In the genomic region with DNA sequence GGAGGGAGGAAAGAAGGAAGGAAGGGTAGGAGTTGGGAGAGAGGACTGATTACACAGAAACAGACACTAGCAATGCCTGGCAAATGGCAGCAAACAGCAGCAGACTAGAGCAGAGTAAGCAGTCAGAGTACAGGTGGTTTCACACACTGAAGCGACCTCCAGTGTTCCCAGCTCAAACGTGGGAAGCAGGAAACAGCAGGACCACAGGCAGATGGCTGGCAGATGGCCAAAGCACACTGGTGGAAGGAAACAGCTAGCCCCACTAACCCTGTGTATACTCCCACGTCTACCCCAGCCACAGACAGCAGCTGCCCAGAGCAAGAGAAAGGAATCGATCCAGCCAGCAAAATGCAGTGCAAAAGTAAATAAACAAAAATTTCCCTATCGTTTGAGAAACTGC, we compare ENCODE assay signal across 10 mouse cellular contexts. TPM values are rescaled to one million over a fixed set of nuclear protein-coding genes. Genes with fewer than 3 reads are reported as not detected.
A peak's percentile ranks its signal among the peaks of the same experiment; 100 is the strongest.
DNase-seq lines count a peak whose midpoint lies in the region; ATAC-seq and TF ChIP-seq lines count a peak whose summit lies in the region.
"Had no signal": no experiment of that assay in that cellular context is flagged by ENCODE, and none has a peak within 500 bp of the region (broad histone marks: within the 10 kb centered on the region; RNA-seq: fewer than 3 reads in every experiment).

No protein-coding gene starts in this region.

- peaks cover 17% of the 10 kb centered on the region for H3K4me1 ChIP-seq in forebrain, embryonic 13.5 days

- H3K27ac ChIP-seq in forebrain, embryonic 13.5 days, result peak overlapping the region; percentile 44
- peak overlapping the region; percentile 69 for H3K27ac ChIP-seq in layer of hippocampus, adult 2 months

- H3K9me3 ChIP-seq in forebrain, embryonic 13.5 days (replicated peaks), result no peaks in the 10 kb centered on the region
- H3K9me3 ChIP-seq: G1E had no signal

- no peak overlapping the region for H3K4me3 ChIP-seq in forebrain, embryonic 13.5 days
- H3K4me3 ChIP-seq in layer of hippocampus, adult 2 months, result no peak overlapping the region
- H3K4me3 ChIP-seq: erythroblast, embryonic 14.5 days had no signal

- no peaks in the 10 kb centered on the region for H3K27me3 ChIP-seq in forebrain, embryonic 13.5 days

- intact Hi-C loops in heart, postnatal 36 days (cut with DNase I), result no loop called here

- ATAC-seq in forebrain, embryonic 13.5 days, result peak; percentile 88
- no peak for ATAC-seq in monocyte, adult 5-6 weeks (replicated peaks; ENCODE audit: insufficient number of reproducible peaks, low FRiP score, low TSS enrichment, poor library complexity, severe bottlenecking)

- no peak for TF ChIP-seq CTCF in layer of hippocampus, adult 2 months (conservative IDR thresholded peaks at IDR 0.05)

- peak; percentile 53 to 55 for DNase-seq in left cerebral cortex, adult 18-20 months (ENCODE audit: low spot score in 2 of 2)
- no peak for DNase-seq in left cerebral cortex, adult 11 months (ENCODE audit: low spot score)
- peak; percentile 32 to 42 for DNase-seq in heart, postnatal 36 days
- DNase-seq in layer of hippocampus, adult 2 months (ENCODE audit: low spot score in 2 of 2), result peak; percentile 59 to 64
- peak; percentile 35 for DNase-seq in lung, postnatal 14 days
- peak; percentile 76 to 79 for DNase-seq in right cerebral cortex, postnatal 10 days (ENCODE audit: low spot score in 2 of 2)

- peaks cover 27% of the 10 kb centered on the region for H3K36me3 ChIP-seq in forebrain, embryonic 13.5 days (ENCODE audit: poor library complexity, severe bottlenecking)

- WGBS in forebrain, embryonic 13.5 days, result 18% methylated on average over 5 of the region's 5 CpGs

- no peak overlapping the region for H3K4me2 ChIP-seq in forebrain, embryonic 13.5 days

- no peak overlapping the region for H3K9ac ChIP-seq in forebrain, embryonic 13.5 days

RNA-seq across cellular contexts. Expression of gene Rhobtb3, which starts 12.7 kb away (rescaled TPM):
- 10 to 100 TPM; 15.9 to 16.7 TPM for total RNA-seq in left cerebral cortex, adult 18-20 months (2021)
- polyA plus RNA-seq in forebrain, embryonic 13.5 days (2015; fragmentation: Nextera tagmentation; extraction: Ambion mirVana), result 38.3 and 38.7 TPM in 2 replicates
- total RNA-seq in heart, postnatal 36 days (2021), result 10 to 100 TPM; 11.0 to 14.1 TPM
- total RNA-seq in layer of hippocampus, adult 2 months (2021), result 10 to 100 TPM; 15.9 to 16.7 TPM
- total RNA-seq in monocyte, adult 5-6 weeks (2017), result 0.97 TPM in 1 of 3 replicates, not detected in the others

RNA-seq across cellular contexts. Expression of gene Spata9, which starts 35.9 kb away (rescaled TPM):
- not detected for total RNA-seq in left cerebral cortex, adult 18-20 months (2021)
- 1.2 and 1.8 TPM in 2 replicates for polyA plus RNA-seq in forebrain, embryonic 13.5 days (2015; fragmentation: Nextera tagmentation; extraction: Ambion mirVana)
- not detected for total RNA-seq in heart, postnatal 36 days (2021)
- total RNA-seq in layer of hippocampus, adult 2 months (2021), result under 1 TPM in 1 of 2 experiments, not detected in 1; 0.46 TPM
- total RNA-seq in monocyte, adult 5-6 weeks (2017), result not detected in 3 replicates
- polyA plus RNA-seq: erythroblast, embryonic 14.5 days; G1E had no signal
